ENCODE assay signal across 8 mouse cellular contexts in genomic region chr13:107888231-107888555, GRCm38 (mm10).
DNase-seq lines count a peak whose midpoint lies in the region; ATAC-seq lines count a peak whose summit lies in the region.

No protein-coding gene starts in this region.

- H3K4me1 ChIP-seq in lung, embryonic 15.5 days = peaks cover 32% of the 10 kb centered on the region
- peaks cover 14% of the 10 kb centered on the region; the same call in 1 of the 2 replicates for H3K4me1 ChIP-seq in embryonic facial prominence, embryonic 14.5 days (ENCODE audit: control insufficient read depth, insufficient read depth, low read length)
- peaks cover 52% of the 10 kb centered on the region for H3K4me1 ChIP-seq in limb, embryonic 10.5 days

- H3K27ac ChIP-seq in lung, embryonic 15.5 days = peak overlapping the region; percentile 98; the same call in 1 of the 2 replicates
- H3K27ac ChIP-seq in embryonic facial prominence, embryonic 14.5 days (replicated peaks; ENCODE audit: low read depth, low read length) = peak overlapping the region; percentile 90
- H3K27ac ChIP-seq in limb, embryonic 10.5 days = peak overlapping the region; percentile 96

- no peaks in the 10 kb centered on the region for H3K36me3 ChIP-seq in lung, embryonic 15.5 days
- H3K36me3 ChIP-seq in embryonic facial prominence, embryonic 14.5 days (ENCODE audit: control insufficient read depth, insufficient read depth, low read length) = no peaks in the 10 kb centered on the region
- no peaks in the 10 kb centered on the region for H3K36me3 ChIP-seq in limb, embryonic 10.5 days

- no peaks in the 10 kb centered on the region for H3K9me3 ChIP-seq in lung, embryonic 15.5 days
- H3K9me3 ChIP-seq in embryonic facial prominence, embryonic 14.5 days (ENCODE audit: control insufficient read depth, low read length) = no peaks in the 10 kb centered on the region
- no peaks in the 10 kb centered on the region for H3K9me3 ChIP-seq in limb, embryonic 10.5 days (replicated peaks)

- DNase-seq in lung, postnatal 4 days = no peak
- peak; percentile 48 for DNase-seq in embryonic facial prominence, embryonic 14.5 days (ENCODE audit: low spot score)
- DNase-seq in limb, embryonic 10.5 days (ENCODE audit: low spot score) = peak; percentile 40
- DNase-seq in retina, postnatal 1 day = peak; percentile 59
- no peak for DNase-seq in c-Kit-positive CD71-positive TER-119-positive erythroid progenitor cells, embryonic 14.5 days (ENCODE audit: low spot score)
- no peak for DNase-seq in urinary bladder, postnatal 10 days (ENCODE audit: low spot score)
- no peak for DNase-seq in MN1 (ENCODE audit: low spot score)

- no peak for ATAC-seq in lung, embryonic 15.5 days (ENCODE audit: borderline replicate concordance, extremely low read depth, low FRiP score, low TSS enrichment)
- ATAC-seq in embryonic facial prominence, embryonic 14.5 days (ENCODE audit: low read depth) = no peak

- peak overlapping the region; percentile 93 for H3K4me3 ChIP-seq in lung, embryonic 15.5 days
- peak overlapping the region; percentile 83 for H3K4me3 ChIP-seq in embryonic facial prominence, embryonic 14.5 days (ENCODE audit: low read depth, low read length)
- peak overlapping the region; percentile 97 for H3K4me3 ChIP-seq in limb, embryonic 10.5 days

- H3K9ac ChIP-seq in lung, embryonic 15.5 days = peak overlapping the region; percentile 88
- peak overlapping the region; percentile 88 for H3K9ac ChIP-seq in embryonic facial prominence, embryonic 14.5 days (ENCODE audit: low read depth, low read length)

- no peaks in the 10 kb centered on the region for H3K27me3 ChIP-seq in lung, embryonic 15.5 days
- H3K27me3 ChIP-seq in embryonic facial prominence, embryonic 14.5 days (replicated peaks; ENCODE audit: control insufficient read depth, insufficient read depth, low read length) = peaks cover 2% of the 10 kb centered on the region; the same call in 1 of the 2 replicates
- H3K27me3 ChIP-seq in limb, embryonic 10.5 days (ENCODE audit: low read depth, poor library complexity, severe bottlenecking) = peaks cover 12% of the 10 kb centered on the region

- WGBS in lung, embryonic 15.5 days = 0% methylated on average over 9 of the region's 9 CpGs
- WGBS in embryonic facial prominence, embryonic 14.5 days = 0% methylated on average over 9 of the region's 9 CpGs
- WGBS in limb, embryonic 10.5 days = 1% methylated on average over 9 of the region's 9 CpGs

- H3K4me2 ChIP-seq in lung, embryonic 15.5 days = peak overlapping the region; percentile 82
- H3K4me2 ChIP-seq in embryonic facial prominence, embryonic 14.5 days (ENCODE audit: low read depth, low read length) = peak overlapping the region; percentile 89

Comparison
In these comparisons a context has a peak if more than half of its experiments do, and no peak if none do; other contexts are left out.
1. DNase-seq: peak in embryonic facial prominence, embryonic 14.5 days (single experiment), limb, embryonic 10.5 days (single experiment) and retina, postnatal 1 day (single experiment); none in lung, postnatal 4 days (0 of 2), c-Kit-positive CD71-positive TER-119-positive erythroid progenitor cells, embryonic 14.5 days (single experiment), urinary bladder, postnatal 10 days (single experiment) and MN1 (single experiment).
2. Peak in every context shown above with its lines, with median percentiles within 50 percentile points of each other: H3K27ac ChIP-seq and H3K4me3 ChIP-seq.